Mouse (Mus musculus): ENCODE measurements around the gene St3gal3. TPM values are rescaled to one million over a fixed set of nuclear protein-coding genes. Genes with fewer than 3 reads are reported as not detected.

Gene St3gal3
- polyA plus RNA-seq, 1 experiment from 2014 or later: 5.6 TPM

DNA sequence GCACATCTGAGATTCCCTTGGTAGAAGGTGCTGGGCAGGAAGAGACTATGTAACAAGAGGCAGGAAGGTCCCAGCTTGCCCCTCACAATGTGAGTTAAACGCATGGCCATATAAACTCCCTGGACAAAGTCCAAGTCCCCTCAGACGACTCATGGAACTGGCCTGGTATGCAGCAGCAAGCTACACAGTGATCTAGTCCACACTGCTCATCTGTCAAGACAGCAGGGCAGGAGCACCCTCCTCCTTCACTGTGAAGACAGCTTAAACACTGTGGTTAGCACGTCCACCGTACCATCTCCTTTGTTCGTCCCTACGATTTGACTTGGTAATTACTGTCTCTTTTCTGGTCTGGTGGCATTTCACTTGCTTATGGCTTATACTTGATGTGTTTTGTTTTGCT, 104.8 kb downstream of the St3gal3 start:
- 77% methylated on average over 6 of the region's 6 CpGs for WGBS
- H3K9ac ChIP-seq (replicated peaks; ENCODE audit: low read length): no peak overlapping the region
- DNase-seq (ENCODE audit: low spot score) (no peak), ATAC-seq (replicated peaks; ENCODE audit: insufficient number of reproducible peaks, low FRiP score, low TSS enrichment, low read depth) (no peak)
- no peaks in the 10 kb centered on the region for H3K27me3 ChIP-seq (ENCODE audit: control insufficient read depth, insufficient read depth, low read length)
- no peak overlapping the region for H3K27ac ChIP-seq (replicated peaks; ENCODE audit: low read depth, low read length)
- no peaks in the 10 kb centered on the region for H3K4me1 ChIP-seq (ENCODE audit: control insufficient read depth, insufficient read depth, low read length)
- H3K36me3 ChIP-seq (replicated peaks; ENCODE audit: control insufficient read depth, insufficient read depth, low read depth, low read length): no peaks in the 10 kb centered on the region
- H3K9me3 ChIP-seq (replicated peaks; ENCODE audit: control insufficient read depth, low read length): no peaks in the 10 kb centered on the region
- no peak overlapping the region for H3K4me2 ChIP-seq (ENCODE audit: low read depth, low read length)
- no peak overlapping the region for H3K4me3 ChIP-seq (ENCODE audit: low read depth, low read length)

DNA sequence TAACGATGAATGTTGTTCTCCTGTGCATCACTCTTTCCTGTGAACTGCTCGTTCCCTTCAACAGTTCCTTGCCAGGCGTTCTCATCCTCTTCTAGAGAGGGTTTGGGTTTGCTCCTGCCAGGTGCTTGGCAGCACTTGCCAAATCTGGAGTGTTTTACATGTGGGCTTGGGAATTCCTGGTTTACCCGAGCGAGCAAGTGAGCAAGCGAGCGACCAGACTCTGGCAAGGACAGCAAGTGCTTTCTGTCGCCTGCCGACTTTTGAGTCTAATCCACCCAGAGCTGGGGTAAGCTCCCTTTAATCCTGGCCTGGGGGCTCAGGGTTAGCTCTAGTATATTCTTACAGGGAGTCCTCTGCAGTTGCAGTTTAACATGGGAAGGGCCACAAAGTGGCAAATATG, 105.7 kb downstream of the St3gal3 start:
- Histone ChIP-seq H3K27me3 (ENCODE audit: control insufficient read depth, insufficient read depth, low read length) (no peaks in the 10 kb centered on the region), H3K9ac (replicated peaks; ENCODE audit: low read length) (no peak overlapping the region), H3K9me3 (replicated peaks; ENCODE audit: control insufficient read depth, low read length) (no peaks in the 10 kb centered on the region), H3K36me3 (replicated peaks; ENCODE audit: control insufficient read depth, insufficient read depth, low read depth, low read length) (no peaks in the 10 kb centered on the region), H3K4me1 (ENCODE audit: control insufficient read depth, insufficient read depth, low read length) (no peaks in the 10 kb centered on the region), H3K27ac (replicated peaks; ENCODE audit: low read depth, low read length) (no peak overlapping the region), H3K4me3 (ENCODE audit: low read depth, low read length) (no peak overlapping the region), H3K4me2 (ENCODE audit: low read depth, low read length) (no peak overlapping the region)
- DNase-seq (ENCODE audit: low spot score) (no peak), ATAC-seq (replicated peaks; ENCODE audit: insufficient number of reproducible peaks, low FRiP score, low TSS enrichment, low read depth) (no peak)
- 65% methylated on average over 9 of the region's 9 CpGs for WGBS

DNA sequence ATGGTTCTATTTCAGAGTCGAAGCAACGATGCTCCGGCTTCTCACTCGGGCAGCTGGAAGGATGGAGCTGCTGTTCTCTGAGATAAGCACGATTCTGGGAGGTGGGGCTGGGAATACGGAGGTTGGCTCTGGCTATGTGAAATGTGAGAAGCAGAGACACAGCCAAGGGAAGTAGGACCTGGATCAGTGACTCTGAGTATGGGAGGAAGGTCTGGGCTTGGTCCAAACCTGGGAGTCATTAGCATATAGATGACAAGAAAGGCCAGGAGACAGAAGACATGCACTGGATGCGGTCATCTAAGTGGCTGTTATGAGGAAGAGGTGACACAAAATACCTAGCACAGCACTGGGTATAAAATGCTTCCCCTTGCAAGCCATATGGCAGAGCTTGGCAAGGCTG, 108.8 kb downstream of the St3gal3 start:
- 77% methylated on average over 7 of the region's 7 CpGs for WGBS
- no peak overlapping the region for H3K4me3 ChIP-seq (ENCODE audit: low read depth, low read length)
- no peaks in the 10 kb centered on the region for H3K36me3 ChIP-seq (replicated peaks; ENCODE audit: control insufficient read depth, insufficient read depth, low read depth, low read length)
- no peaks in the 10 kb centered on the region for H3K9me3 ChIP-seq (replicated peaks; ENCODE audit: control insufficient read depth, low read length)
- H3K4me2 ChIP-seq (ENCODE audit: low read depth, low read length): no peak overlapping the region
- ATAC-seq (replicated peaks; ENCODE audit: insufficient number of reproducible peaks, low FRiP score, low TSS enrichment, low read depth): no peak
- DNase-seq (ENCODE audit: low spot score): no peak
- no peak overlapping the region for H3K9ac ChIP-seq (replicated peaks; ENCODE audit: low read length)
- H3K4me1 ChIP-seq (ENCODE audit: control insufficient read depth, insufficient read depth, low read length): no peaks in the 10 kb centered on the region
- H3K27ac ChIP-seq (replicated peaks; ENCODE audit: low read depth, low read length): no peak overlapping the region
- H3K27me3 ChIP-seq (ENCODE audit: control insufficient read depth, insufficient read depth, low read length): no peaks in the 10 kb centered on the region

DNA sequence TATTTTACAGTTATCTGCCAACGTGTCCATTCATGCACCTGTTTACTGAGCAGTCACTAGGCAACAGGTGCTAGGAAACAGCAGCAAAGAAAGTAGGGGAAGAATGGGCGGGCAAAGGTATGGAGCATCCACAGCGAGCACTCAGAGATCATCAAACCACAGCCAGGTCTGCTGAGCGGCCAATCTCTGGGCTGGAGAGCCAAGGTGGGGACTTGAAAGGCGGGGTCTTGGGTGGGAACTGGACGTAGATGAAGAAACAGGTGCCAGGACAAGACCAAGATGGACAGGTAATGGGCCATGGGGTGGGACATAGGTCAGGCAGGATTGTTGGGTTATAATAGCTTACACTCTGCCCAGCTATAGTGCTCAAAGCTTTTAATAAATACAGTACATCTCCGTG, 109.3 kb downstream of the St3gal3 start:
- 88% methylated on average over 7 of the region's 7 CpGs for WGBS
- no peak overlapping the region for H3K27ac ChIP-seq (replicated peaks; ENCODE audit: low read depth, low read length)
- H3K36me3 ChIP-seq (replicated peaks; ENCODE audit: control insufficient read depth, insufficient read depth, low read depth, low read length): no peaks in the 10 kb centered on the region
- ATAC-seq (replicated peaks; ENCODE audit: insufficient number of reproducible peaks, low FRiP score, low TSS enrichment, low read depth): no peak
- H3K4me3 ChIP-seq (ENCODE audit: low read depth, low read length): no peak overlapping the region
- H3K9ac ChIP-seq (replicated peaks; ENCODE audit: low read length): no peak overlapping the region
- H3K27me3 ChIP-seq (ENCODE audit: control insufficient read depth, insufficient read depth, low read length): no peaks in the 10 kb centered on the region
- DNase-seq (ENCODE audit: low spot score): no peak
- no peaks in the 10 kb centered on the region for H3K9me3 ChIP-seq (replicated peaks; ENCODE audit: control insufficient read depth, low read length)
- no peaks in the 10 kb centered on the region for H3K4me1 ChIP-seq (ENCODE audit: control insufficient read depth, insufficient read depth, low read length)
- no peak overlapping the region for H3K4me2 ChIP-seq (ENCODE audit: low read depth, low read length)

DNA sequence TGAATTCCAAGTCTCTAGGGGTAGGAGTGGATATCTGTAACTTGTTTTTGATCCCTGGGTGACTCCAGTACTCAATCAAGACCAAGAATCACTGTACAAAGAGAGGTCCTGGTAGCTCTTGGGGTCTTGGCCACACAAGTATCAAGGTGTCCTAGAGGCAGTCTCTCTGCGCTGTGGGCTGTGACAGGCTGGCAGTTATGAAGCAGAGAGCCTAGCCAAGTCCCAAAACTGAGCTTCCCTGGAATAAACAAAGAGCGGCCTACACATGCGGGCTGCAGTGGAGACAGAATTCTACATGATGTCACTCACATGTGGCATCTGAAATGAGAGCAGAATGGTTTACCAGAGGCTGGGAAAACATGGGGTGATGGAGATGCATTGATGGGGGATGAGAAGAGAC, 111.9 kb downstream of the St3gal3 start:
- Histone ChIP-seq H3K27ac (replicated peaks; ENCODE audit: low read depth, low read length) (no peak overlapping the region), H3K4me3 (ENCODE audit: low read depth, low read length) (no peak overlapping the region), H3K4me2 (ENCODE audit: low read depth, low read length) (no peak overlapping the region), H3K4me1 (ENCODE audit: control insufficient read depth, insufficient read depth, low read length) (no peaks in the 10 kb centered on the region), H3K9me3 (replicated peaks; ENCODE audit: control insufficient read depth, low read length) (no peaks in the 10 kb centered on the region), H3K36me3 (replicated peaks; ENCODE audit: control insufficient read depth, insufficient read depth, low read depth, low read length) (no peaks in the 10 kb centered on the region), H3K9ac (replicated peaks; ENCODE audit: low read length) (no peak overlapping the region), H3K27me3 (ENCODE audit: control insufficient read depth, insufficient read depth, low read length) (no peaks in the 10 kb centered on the region)
- WGBS: 96% methylated on average over 3 of the region's 3 CpGs
- DNase-seq (ENCODE audit: low spot score): no peak
- no peak for ATAC-seq (replicated peaks; ENCODE audit: insufficient number of reproducible peaks, low FRiP score, low TSS enrichment, low read depth)

DNA sequence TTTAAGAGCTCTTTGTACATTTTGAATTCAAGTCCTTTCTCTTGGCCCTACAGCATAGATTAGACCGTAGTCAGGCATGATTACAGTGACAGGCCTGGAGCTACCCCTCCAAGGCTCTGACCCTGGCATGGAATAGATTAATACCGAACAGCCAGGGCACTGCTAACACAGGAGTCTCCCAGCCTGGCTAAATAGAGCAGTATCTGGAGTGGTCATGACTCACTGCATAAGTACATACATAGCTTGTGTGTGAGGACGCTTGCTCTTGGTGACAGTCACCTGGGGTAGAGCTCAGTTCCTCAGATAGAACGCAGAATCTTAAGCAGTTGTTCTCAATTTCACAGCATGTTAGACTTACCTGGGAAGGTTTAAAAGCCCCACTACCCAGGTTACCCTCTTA, 112.3 kb downstream of the St3gal3 start:
- no peak for DNase-seq (ENCODE audit: low spot score)

DNA sequence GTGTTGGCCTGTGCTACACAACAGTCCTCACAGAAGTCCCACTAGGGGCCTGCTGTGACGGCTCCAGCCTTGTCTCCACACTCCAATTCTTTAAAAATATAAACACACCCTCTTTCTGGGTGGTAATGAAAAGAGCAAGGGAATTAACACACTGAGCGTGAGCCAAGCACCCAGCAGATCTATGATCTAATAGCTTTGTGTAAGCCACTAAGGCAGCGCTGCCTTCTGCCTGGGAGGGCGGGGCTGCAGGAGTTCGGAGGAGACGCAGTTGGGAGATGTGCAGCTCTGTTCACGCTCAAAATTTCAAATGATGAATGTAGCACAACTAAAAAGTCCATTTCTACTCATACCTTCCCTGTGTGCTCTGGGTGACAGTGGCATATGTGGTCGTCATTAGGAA, 115.1 kb downstream of the St3gal3 start:
- DNase-seq (ENCODE audit: low spot score) (no peak), ATAC-seq (replicated peaks; ENCODE audit: insufficient number of reproducible peaks, low FRiP score, low TSS enrichment, low read depth) (no peak)
- no peak overlapping the region for H3K4me2 ChIP-seq (ENCODE audit: low read depth, low read length)
- H3K9ac ChIP-seq (replicated peaks; ENCODE audit: low read length): no peak overlapping the region
- no peak overlapping the region for H3K27ac ChIP-seq (replicated peaks; ENCODE audit: low read depth, low read length)
- H3K4me3 ChIP-seq (ENCODE audit: low read depth, low read length): no peak overlapping the region
- no peaks in the 10 kb centered on the region for H3K4me1 ChIP-seq (ENCODE audit: control insufficient read depth, insufficient read depth, low read length)
- H3K36me3 ChIP-seq (replicated peaks; ENCODE audit: control insufficient read depth, insufficient read depth, low read depth, low read length): no peaks in the 10 kb centered on the region
- WGBS: 84% methylated on average over 8 of the region's 8 CpGs
- no peaks in the 10 kb centered on the region for H3K27me3 ChIP-seq (ENCODE audit: control insufficient read depth, insufficient read depth, low read length)
- H3K9me3 ChIP-seq (replicated peaks; ENCODE audit: control insufficient read depth, low read length): no peaks in the 10 kb centered on the region

More for the DNA sequence above, 112.3 kb downstream of the St3gal3 start:
- no peaks in the 10 kb centered on the region for H3K27me3 ChIP-seq (ENCODE audit: control insufficient read depth, insufficient read depth, low read length)
- H3K4me3 ChIP-seq (ENCODE audit: low read depth, low read length): no peak overlapping the region
- H3K36me3 ChIP-seq (replicated peaks; ENCODE audit: control insufficient read depth, insufficient read depth, low read depth, low read length): no peaks in the 10 kb centered on the region
- no peak for ATAC-seq (replicated peaks; ENCODE audit: insufficient number of reproducible peaks, low FRiP score, low TSS enrichment, low read depth)
- 90% methylated on average over 4 of the region's 4 CpGs for WGBS
- H3K4me1 ChIP-seq (ENCODE audit: control insufficient read depth, insufficient read depth, low read length): no peaks in the 10 kb centered on the region
- no peak overlapping the region for H3K4me2 ChIP-seq (ENCODE audit: low read depth, low read length)
- no peak overlapping the region for H3K9ac ChIP-seq (replicated peaks; ENCODE audit: low read length)
- no peaks in the 10 kb centered on the region for H3K9me3 ChIP-seq (replicated peaks; ENCODE audit: control insufficient read depth, low read length)
- no peak overlapping the region for H3K27ac ChIP-seq (replicated peaks; ENCODE audit: low read depth, low read length)

DNA sequence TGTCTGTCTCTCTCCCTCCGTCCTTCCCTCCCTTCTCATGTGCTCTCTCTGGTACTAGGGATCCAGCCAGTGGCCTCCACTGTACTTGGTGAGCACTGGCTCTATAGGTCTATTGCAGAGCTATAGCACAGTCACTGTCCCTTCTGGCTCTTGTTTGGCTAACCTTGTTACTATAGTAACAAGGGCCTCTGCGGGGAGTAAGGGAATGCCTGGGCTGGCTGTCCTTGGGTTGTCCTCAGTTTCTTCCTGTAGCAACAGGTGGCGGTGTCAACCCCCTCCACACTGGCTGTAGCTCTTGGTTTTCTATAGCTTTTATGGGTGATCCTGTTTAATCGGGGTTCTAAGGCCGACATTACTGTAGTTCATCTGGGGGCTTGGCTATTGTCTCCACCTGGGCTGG, 115.5 kb downstream of the St3gal3 start:
- Histone ChIP-seq H3K36me3 (replicated peaks; ENCODE audit: control insufficient read depth, insufficient read depth, low read depth, low read length) (no peaks in the 10 kb centered on the region), H3K9ac (replicated peaks; ENCODE audit: low read length) (no peak overlapping the region), H3K4me3 (ENCODE audit: low read depth, low read length) (no peak overlapping the region), H3K4me1 (ENCODE audit: control insufficient read depth, insufficient read depth, low read length) (no peaks in the 10 kb centered on the region), H3K27me3 (ENCODE audit: control insufficient read depth, insufficient read depth, low read length) (no peaks in the 10 kb centered on the region), H3K27ac (replicated peaks; ENCODE audit: low read depth, low read length) (no peak overlapping the region), H3K9me3 (replicated peaks; ENCODE audit: control insufficient read depth, low read length) (no peaks in the 10 kb centered on the region), H3K4me2 (ENCODE audit: low read depth, low read length) (no peak overlapping the region)
- ATAC-seq (replicated peaks; ENCODE audit: insufficient number of reproducible peaks, low FRiP score, low TSS enrichment, low read depth) (no peak), DNase-seq (ENCODE audit: low spot score) (no peak)
- 72% methylated on average over 5 of the region's 5 CpGs for WGBS

Data from embryonic facial prominence, embryonic 11.5 days (tissue).